Mouse (Mus musculus): ENCODE measurements around the gene Olfr706. TPM values are rescaled to one million over a fixed set of nuclear protein-coding genes. Genes with fewer than 3 reads are reported as not detected.

Olfr706 gene
- total and polyA plus RNA-seq, 2 experiments from 2014 or later = not detected

DNA sequence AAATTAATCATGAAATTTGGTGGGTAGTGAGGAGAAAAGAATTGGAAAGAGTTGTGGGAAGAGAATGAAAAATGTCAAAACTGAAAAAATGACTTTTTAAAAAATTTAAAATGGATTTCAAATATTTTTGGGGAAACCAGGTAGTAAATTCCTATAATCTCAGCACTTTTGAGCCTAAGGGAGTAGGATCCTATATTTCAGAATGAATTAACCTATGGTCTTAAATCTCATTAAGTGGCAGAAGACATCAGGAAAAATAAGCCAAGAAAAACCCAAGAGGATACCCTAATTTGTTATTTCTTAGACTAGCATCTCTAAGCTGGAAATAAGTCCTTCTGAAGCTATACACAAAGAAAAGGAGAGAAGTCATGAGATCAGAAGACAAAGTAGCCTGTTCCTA lies 25.1 kb downstream of the Olfr706 start, which contains the start of gene Olfr704:
Gene Olfr704 (plus strand): TSS at position 301 of the 400 bp plus-strand sequence.
- TF ChIP-seq CTCF (IDR thresholded peaks at IDR 0.05) = no peak
- no peak within 1 kb of the TSS for H3K27ac ChIP-seq (ENCODE audit: low read depth, low read length)
- H3K4me2 ChIP-seq (ENCODE audit: low read depth, low read length, poor library complexity, severe bottlenecking) = no peak within 1 kb of the TSS
- H3K4me1 ChIP-seq (ENCODE audit: insufficient read depth, low read length) = no peaks in the 10 kb centered on the region
- no peaks in the 10 kb centered on the region for H3K9me3 ChIP-seq (ENCODE audit: low read length)
- DNase-seq (ENCODE audit: low spot score) (no peak), ATAC-seq (ENCODE audit: low FRiP score) (no peak)
- no peak within 1 kb of the TSS for H3K9ac ChIP-seq (replicated peaks; ENCODE audit: low read length, poor library complexity, severe bottlenecking)
- no peaks in the 10 kb centered on the region for H3K27me3 ChIP-seq (ENCODE audit: insufficient read depth, low read length)
- H3K4me3 ChIP-seq (ENCODE audit: low read depth, low read length) = no peak within 1 kb of the TSS
- H3K36me3 ChIP-seq (ENCODE audit: insufficient read depth, low read length) = no peaks in the 10 kb centered on the region

DNA sequence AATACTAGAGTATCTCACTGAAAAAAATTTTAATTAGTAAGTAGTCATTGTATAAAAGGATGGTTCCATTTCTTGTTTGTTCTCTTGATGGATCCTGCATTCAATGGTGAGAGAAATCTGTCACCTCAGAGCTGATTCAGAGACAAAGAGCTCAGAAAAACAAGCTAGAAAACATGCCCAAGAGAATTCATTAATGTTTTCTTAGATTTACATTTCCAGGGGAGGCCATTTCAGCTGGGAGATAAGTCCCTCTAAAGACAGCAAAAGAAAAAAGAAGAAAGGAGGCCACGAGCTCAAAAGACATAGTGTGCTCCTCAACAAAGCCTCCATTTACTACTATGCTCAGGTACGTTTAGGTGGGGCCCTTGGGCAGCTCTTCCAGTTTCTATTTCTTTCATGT lies 44.9 kb downstream of the Olfr706 start, which contains the start of gene Olfr703:
Gene Olfr703 (plus strand): TSS at position 301 of the 400 bp plus-strand sequence.
- Histone ChIP-seq H3K9me3 (ENCODE audit: low read length) (no peaks in the 10 kb centered on the region), H3K9ac (replicated peaks; ENCODE audit: low read length, poor library complexity, severe bottlenecking) (no peak within 1 kb of the TSS), H3K4me3 (ENCODE audit: low read depth, low read length) (no peak within 1 kb of the TSS), H3K4me2 (ENCODE audit: low read depth, low read length, poor library complexity, severe bottlenecking) (no peak within 1 kb of the TSS), H3K36me3 (ENCODE audit: insufficient read depth, low read length) (no peaks in the 10 kb centered on the region), H3K27me3 (ENCODE audit: insufficient read depth, low read length) (no peaks in the 10 kb centered on the region), H3K4me1 (ENCODE audit: insufficient read depth, low read length) (no peaks in the 10 kb centered on the region), H3K27ac (ENCODE audit: low read depth, low read length) (no peak within 1 kb of the TSS)
- ATAC-seq (ENCODE audit: low FRiP score) (no peak), DNase-seq (ENCODE audit: low spot score) (no peak)
- 62% methylated on average over 2 of the region's 2 CpGs for WGBS
- TF ChIP-seq CTCF (IDR thresholded peaks at IDR 0.05) = no peak

DNA sequence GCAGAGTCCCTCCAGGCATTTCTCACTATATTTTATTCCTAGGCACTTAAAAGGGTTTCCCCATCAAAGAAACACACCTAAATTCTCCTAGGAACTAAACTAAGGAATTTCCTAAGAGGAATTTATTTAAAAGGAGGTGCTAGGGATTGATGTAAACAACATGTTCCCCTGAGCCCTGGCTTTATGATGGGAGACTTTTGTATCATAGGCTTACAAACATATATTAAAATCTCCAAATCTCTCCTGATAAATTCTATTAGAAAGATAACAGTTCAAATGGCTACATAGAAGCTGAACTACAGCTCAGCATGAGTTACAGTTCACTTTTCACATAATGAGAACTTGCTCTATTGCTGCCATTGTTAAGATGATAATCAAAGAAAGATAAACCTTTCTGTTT lies 54.2 kb downstream of the Olfr706 start, which contains the start of gene Olfr702:
Gene Olfr702 (minus strand): TSS at position 101 of the 400 bp plus-strand sequence.
- DNase-seq (ENCODE audit: low spot score) (no peak), ATAC-seq (ENCODE audit: low FRiP score) (no peak)
- Histone ChIP-seq H3K27ac (ENCODE audit: low read depth, low read length) (no peak within 1 kb of the TSS), H3K9ac (replicated peaks; ENCODE audit: low read length, poor library complexity, severe bottlenecking) (no peak within 1 kb of the TSS), H3K36me3 (ENCODE audit: insufficient read depth, low read length) (no peaks in the 10 kb centered on the region), H3K27me3 (ENCODE audit: insufficient read depth, low read length) (no peaks in the 10 kb centered on the region), H3K9me3 (ENCODE audit: low read length) (no peaks in the 10 kb centered on the region), H3K4me3 (ENCODE audit: low read depth, low read length) (no peak within 1 kb of the TSS), H3K4me1 (ENCODE audit: insufficient read depth, low read length) (no peaks in the 10 kb centered on the region), H3K4me2 (ENCODE audit: low read depth, low read length, poor library complexity, severe bottlenecking) (no peak within 1 kb of the TSS)
- no peak for TF ChIP-seq CTCF (IDR thresholded peaks at IDR 0.05)

Other genes starting within 250 kb of the Olfr706 start
- not detected in 2 replicates for gene Olfr693, start 207.6 kb downstream of the Olfr706 start, total RNA-seq (2014; rRNA removed)
- gene Olfr693, start 207.6 kb downstream of the Olfr706 start, polyA plus RNA-seq (2015; fragmentation: Nextera tagmentation; extraction: Ambion mirVana) = not detected in 2 replicates
- not detected in 2 replicates for gene Olfr694, start 196.3 kb downstream of the Olfr706 start, total RNA-seq (2014; rRNA removed)
- gene Olfr694, start 196.3 kb downstream of the Olfr706 start, polyA plus RNA-seq (2015; fragmentation: Nextera tagmentation; extraction: Ambion mirVana) = not detected in 2 replicates
- not detected in 2 replicates for gene Olfr695, start 171.8 kb downstream of the Olfr706 start, total RNA-seq (2014; rRNA removed)
- not detected in 2 replicates for gene Olfr695, start 171.8 kb downstream of the Olfr706 start, polyA plus RNA-seq (2015; fragmentation: Nextera tagmentation; extraction: Ambion mirVana)
- gene Olfr697, start 145.7 kb downstream of the Olfr706 start, total RNA-seq (2014; rRNA removed) = 0.22 TPM in 1 of 2 replicates, not detected in the other
- not detected in 2 replicates for gene Olfr697, start 145.7 kb downstream of the Olfr706 start, polyA plus RNA-seq (2015; fragmentation: Nextera tagmentation; extraction: Ambion mirVana)
- gene Olfr698, start 132.8 kb downstream of the Olfr706 start, total RNA-seq (2014; rRNA removed) = not detected in 2 replicates
- gene Olfr698, start 132.8 kb downstream of the Olfr706 start, polyA plus RNA-seq (2015; fragmentation: Nextera tagmentation; extraction: Ambion mirVana) = not detected in 2 replicates
- gene Olfr699, start 95.0 kb downstream of the Olfr706 start, total RNA-seq (2014; rRNA removed) = not detected in 2 replicates
- gene Olfr699, start 95.0 kb downstream of the Olfr706 start, polyA plus RNA-seq (2015; fragmentation: Nextera tagmentation; extraction: Ambion mirVana) = not detected in 2 replicates
- not detected in 2 replicates for gene Olfr700, start 79.3 kb downstream of the Olfr706 start, total RNA-seq (2014; rRNA removed)
- gene Olfr700, start 79.3 kb downstream of the Olfr706 start, polyA plus RNA-seq (2015; fragmentation: Nextera tagmentation; extraction: Ambion mirVana) = not detected in 2 replicates
- gene Olfr701, start 74.0 kb downstream of the Olfr706 start, total RNA-seq (2014; rRNA removed) = not detected in 2 replicates
- not detected in 2 replicates for gene Olfr701, start 74.0 kb downstream of the Olfr706 start, polyA plus RNA-seq (2015; fragmentation: Nextera tagmentation; extraction: Ambion mirVana)
- gene Olfr702, start 54.3 kb downstream of the Olfr706 start, total RNA-seq (2014; rRNA removed) = not detected in 2 replicates
- gene Olfr702, start 54.3 kb downstream of the Olfr706 start, polyA plus RNA-seq (2015; fragmentation: Nextera tagmentation; extraction: Ambion mirVana) = not detected in 2 replicates
- gene Olfr703, start 44.8 kb downstream of the Olfr706 start, total RNA-seq (2014; rRNA removed) = not detected in 2 replicates
- gene Olfr703, start 44.8 kb downstream of the Olfr706 start, polyA plus RNA-seq (2015; fragmentation: Nextera tagmentation; extraction: Ambion mirVana) = not detected in 2 replicates
- gene Olfr704, start 25.0 kb downstream of the Olfr706 start, total RNA-seq (2014; rRNA removed) = not detected in 2 replicates
- not detected in 2 replicates for gene Olfr704, start 25.0 kb downstream of the Olfr706 start, polyA plus RNA-seq (2015; fragmentation: Nextera tagmentation; extraction: Ambion mirVana)
- gene Olfr705, start 11.3 kb downstream of the Olfr706 start, total RNA-seq (2014; rRNA removed) = not detected in 2 replicates
- not detected in 2 replicates for gene Olfr705, start 11.3 kb downstream of the Olfr706 start, polyA plus RNA-seq (2015; fragmentation: Nextera tagmentation; extraction: Ambion mirVana)
- gene Olfr707, start 13.1 kb upstream of the Olfr706 start, total RNA-seq (2014; rRNA removed) = not detected in 2 replicates
- not detected in 2 replicates for gene Olfr707, start 13.1 kb upstream of the Olfr706 start, polyA plus RNA-seq (2015; fragmentation: Nextera tagmentation; extraction: Ambion mirVana)
- not detected in 2 replicates for gene Olfr1532-ps1, start 19.8 kb upstream of the Olfr706 start, total RNA-seq (2014; rRNA removed)
- not detected in 2 replicates for gene Olfr1532-ps1, start 19.8 kb upstream of the Olfr706 start, polyA plus RNA-seq (2015; fragmentation: Nextera tagmentation; extraction: Ambion mirVana)
- gene Olfr709-ps1, start 44.1 kb upstream of the Olfr706 start, total RNA-seq (2014; rRNA removed) = not detected in 2 replicates
- gene Olfr709-ps1, start 44.1 kb upstream of the Olfr706 start, polyA plus RNA-seq (2015; fragmentation: Nextera tagmentation; extraction: Ambion mirVana) = not detected in 2 replicates
- not detected in 2 replicates for gene Olfr710, start 60.1 kb upstream of the Olfr706 start, total RNA-seq (2014; rRNA removed)
- gene Olfr710, start 60.1 kb upstream of the Olfr706 start, polyA plus RNA-seq (2015; fragmentation: Nextera tagmentation; extraction: Ambion mirVana) = not detected in 2 replicates
- not detected in 2 replicates for gene Olfr6, start 75.8 kb upstream of the Olfr706 start, total RNA-seq (2014; rRNA removed)
- not detected in 2 replicates for gene Olfr6, start 75.8 kb upstream of the Olfr706 start, polyA plus RNA-seq (2015; fragmentation: Nextera tagmentation; extraction: Ambion mirVana)
- gene Olfr711, start 87.3 kb upstream of the Olfr706 start, total RNA-seq (2014; rRNA removed) = not detected in 2 replicates
- gene Olfr711, start 87.3 kb upstream of the Olfr706 start, polyA plus RNA-seq (2015; fragmentation: Nextera tagmentation; extraction: Ambion mirVana) = not detected in 2 replicates
- not detected in 2 replicates for gene Olfr2, start 117.9 kb upstream of the Olfr706 start, total RNA-seq (2014; rRNA removed)
- gene Olfr2, start 117.9 kb upstream of the Olfr706 start, polyA plus RNA-seq (2015; fragmentation: Nextera tagmentation; extraction: Ambion mirVana) = not detected in 2 replicates
- not detected in 2 replicates for gene Olfr713, start 143.0 kb upstream of the Olfr706 start, total RNA-seq (2014; rRNA removed)
- gene Olfr713, start 143.0 kb upstream of the Olfr706 start, polyA plus RNA-seq (2015; fragmentation: Nextera tagmentation; extraction: Ambion mirVana) = not detected in 2 replicates
- not detected in 2 replicates for gene Olfr714, start 182.8 kb upstream of the Olfr706 start, total RNA-seq (2014; rRNA removed)
- not detected in 2 replicates for gene Olfr714, start 182.8 kb upstream of the Olfr706 start, polyA plus RNA-seq (2015; fragmentation: Nextera tagmentation; extraction: Ambion mirVana)
- not detected in 2 replicates for gene Olfr17, start 205.1 kb upstream of the Olfr706 start, total RNA-seq (2014; rRNA removed)
- gene Olfr17, start 205.1 kb upstream of the Olfr706 start, polyA plus RNA-seq (2015; fragmentation: Nextera tagmentation; extraction: Ambion mirVana) = not detected in 2 replicates
- gene Olfr715b, start 222.2 kb upstream of the Olfr706 start, total RNA-seq (2014; rRNA removed) = not detected in 2 replicates
- gene Olfr715b, start 222.2 kb upstream of the Olfr706 start, polyA plus RNA-seq (2015; fragmentation: Nextera tagmentation; extraction: Ambion mirVana) = not detected in 2 replicates
- gene Olfr715, start 242.9 kb upstream of the Olfr706 start, total RNA-seq (2014; rRNA removed) = not detected in 2 replicates
- not detected in 2 replicates for gene Olfr715, start 242.9 kb upstream of the Olfr706 start, polyA plus RNA-seq (2015; fragmentation: Nextera tagmentation; extraction: Ambion mirVana)